Mouse (Mus musculus): ENCODE data around the gene Asic2.
A peak's percentile ranks its signal among the peaks of the same experiment; 100 is the strongest.
"Not testable (repeated sequence)": the region's sequence is repeated elsewhere in the genome, so short reads cannot be mapped to it uniquely, and the experiment has no call there.

Asic2 gene

GRCm38 (mm10) chr11:81280070-81280469 lies 688.2 kb downstream of the Asic2 start:
- DNase-seq = no peak

DNA sequence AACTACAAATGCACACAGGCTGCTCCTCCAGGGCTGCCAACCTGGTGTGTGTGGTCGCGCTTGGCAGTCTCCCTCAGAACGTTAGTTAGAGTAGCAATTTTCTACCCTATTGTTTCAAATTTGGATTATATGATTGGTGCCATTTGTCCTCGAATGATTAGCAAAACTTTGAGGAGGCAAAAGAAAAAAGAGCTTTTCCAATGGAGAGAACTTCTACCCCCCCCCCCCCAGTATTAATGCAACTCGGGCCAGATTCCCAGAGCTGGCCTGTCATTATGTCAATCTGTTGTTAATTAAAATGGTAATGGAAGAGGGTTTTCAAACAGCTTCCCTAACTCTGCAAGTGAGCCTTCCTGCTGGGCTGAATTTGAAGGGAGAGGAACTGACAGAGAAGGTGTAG lies 690.9 kb downstream of the Asic2 start:
- DNase-seq = no peak

- no peak for DNase-seq
Measured at GRCm38 (mm10) chr11:81272677-81273418, 695.4 kb downstream of the Asic2 start.

- no peak for DNase-seq
Measured at GRCm38 (mm10) chr11:81271422-81271821, 696.8 kb downstream of the Asic2 start.

DNA sequence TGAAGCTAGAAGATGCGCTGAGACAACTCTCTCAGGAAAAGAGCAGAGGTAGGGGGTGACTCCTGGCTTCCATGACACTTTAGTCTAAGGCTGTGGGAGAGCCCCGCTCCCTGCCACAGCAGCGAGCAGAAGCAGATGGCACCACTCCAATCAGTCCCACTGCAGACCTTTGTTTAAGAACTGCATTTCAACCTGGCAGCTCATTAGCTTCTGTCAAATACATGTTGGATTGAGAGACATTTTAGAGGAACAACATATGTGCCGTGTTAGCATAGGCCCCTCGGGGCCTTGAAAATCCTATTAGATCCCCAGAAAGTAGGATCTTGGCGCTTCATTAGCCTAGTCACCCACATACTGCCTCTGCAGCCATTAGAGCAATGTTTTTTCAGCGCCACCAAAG lies 697.7 kb downstream of the Asic2 start:
- DNase-seq = no peak

GRCm38 (mm10) chr11:81263757-81264156 lies 704.5 kb downstream of the Asic2 start:
- no peak for DNase-seq

DNA sequence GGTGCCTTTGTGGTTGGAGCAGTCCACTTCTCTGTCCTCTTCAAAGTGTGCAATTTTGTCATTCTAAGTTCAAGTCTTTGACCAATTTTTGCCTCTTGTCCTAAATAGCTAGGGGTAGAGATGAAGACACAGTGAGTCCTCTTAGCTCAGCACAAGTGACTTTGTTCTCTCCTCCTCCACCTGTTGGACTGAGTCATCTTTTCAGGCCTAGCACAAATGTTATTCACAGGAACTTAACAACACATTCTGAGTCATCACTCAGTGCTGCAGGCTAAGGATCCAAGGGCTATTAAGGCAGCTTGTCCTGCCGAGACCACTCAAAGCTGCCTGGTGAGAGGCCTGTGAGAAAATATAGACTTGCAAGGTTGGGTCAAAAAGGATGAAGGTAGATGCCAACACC lies 705.1 kb downstream of the Asic2 start:
- no peak for DNase-seq

GRCm38 (mm10) chr11:81261259-81261658 lies 707.0 kb downstream of the Asic2 start:
- no peak for DNase-seq

DNA sequence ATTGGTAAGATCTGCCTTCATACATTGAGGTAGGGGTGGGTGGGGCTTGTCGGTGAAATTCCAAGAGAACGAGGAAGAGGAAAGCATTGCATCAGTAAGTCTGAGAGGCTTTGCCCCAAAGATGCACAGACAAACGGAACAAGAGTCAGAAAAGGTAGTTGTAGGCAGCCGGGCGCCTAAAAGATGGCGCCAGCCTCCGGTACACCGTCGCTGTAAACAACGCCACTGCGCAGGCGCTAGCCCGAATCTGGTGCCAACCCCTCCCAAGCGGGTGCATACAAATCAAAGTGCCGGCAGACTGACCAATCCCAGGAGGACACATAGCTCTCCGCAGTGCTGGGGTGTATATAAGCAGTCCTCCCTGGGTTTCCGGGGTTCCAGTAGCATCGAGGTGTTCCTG lies 727.1 kb downstream of the Asic2 start:
- not testable (repeated sequence) for DNase-seq

GRCm38 (mm10) chr11:81239966-81240681 lies 728.1 kb downstream of the Asic2 start:
- peak in 1 of 2 experiments; percentile 9 for DNase-seq

GRCm38 (mm10) chr11:81239091-81239490 lies 729.2 kb downstream of the Asic2 start:
- no peak for DNase-seq

DNA sequence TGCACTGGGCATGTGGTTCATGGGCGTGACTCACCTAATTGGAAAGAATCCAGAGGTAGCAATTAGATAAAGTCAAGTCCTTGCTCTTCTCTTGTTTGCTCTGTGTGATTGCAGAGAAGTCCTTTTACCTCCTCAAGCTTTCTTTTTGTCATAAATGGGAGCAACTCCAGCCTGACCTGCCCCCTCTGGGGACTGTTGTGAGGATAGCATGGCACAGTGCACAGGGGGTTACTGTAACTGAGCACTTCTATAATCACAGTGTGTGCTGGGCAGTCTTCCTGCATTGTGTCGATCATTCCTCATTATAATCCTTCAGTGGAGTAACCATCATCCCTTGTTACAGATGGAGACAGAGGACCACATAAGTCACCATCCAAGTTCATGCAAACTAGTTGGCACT lies 732.2 kb downstream of the Asic2 start:
- DNase-seq = no peak

- DNase-seq = no peak
Measured at GRCm38 (mm10) chr11:81223361-81223760, 744.9 kb downstream of the Asic2 start.

GRCm38 (mm10) chr11:81220786-81221185 lies 747.5 kb downstream of the Asic2 start:
- no peak for DNase-seq

DNA sequence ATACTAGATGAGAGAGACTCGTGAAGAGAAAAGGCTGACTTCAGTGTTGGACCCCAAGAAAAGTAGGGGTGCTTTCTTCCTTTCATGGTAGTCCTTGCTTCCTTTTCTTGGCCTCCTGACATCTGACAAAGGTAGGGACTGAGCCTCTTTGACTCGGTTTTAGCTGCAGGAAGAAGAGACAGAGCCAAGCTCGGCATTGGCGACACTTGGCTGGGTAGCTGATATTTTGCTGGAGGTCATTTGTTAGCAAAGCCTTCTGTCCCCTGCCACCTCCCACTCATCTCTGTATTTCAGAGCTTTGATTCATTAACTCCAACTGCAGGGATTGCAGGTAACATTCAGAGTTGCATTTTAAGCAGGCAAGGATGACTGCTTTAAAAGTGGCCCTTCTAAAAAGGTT lies 762.8 kb downstream of the Asic2 start:
- DNase-seq = no peak

GRCm38 (mm10) chr11:81202578-81202977 lies 765.7 kb downstream of the Asic2 start:
- DNase-seq = no peak

GRCm38 (mm10) chr11:81193856-81194255 lies 774.4 kb downstream of the Asic2 start:
- no peak for DNase-seq

- no peak for DNase-seq
Measured at GRCm38 (mm10) chr11:81192155-81192554, 776.1 kb downstream of the Asic2 start.

DNA sequence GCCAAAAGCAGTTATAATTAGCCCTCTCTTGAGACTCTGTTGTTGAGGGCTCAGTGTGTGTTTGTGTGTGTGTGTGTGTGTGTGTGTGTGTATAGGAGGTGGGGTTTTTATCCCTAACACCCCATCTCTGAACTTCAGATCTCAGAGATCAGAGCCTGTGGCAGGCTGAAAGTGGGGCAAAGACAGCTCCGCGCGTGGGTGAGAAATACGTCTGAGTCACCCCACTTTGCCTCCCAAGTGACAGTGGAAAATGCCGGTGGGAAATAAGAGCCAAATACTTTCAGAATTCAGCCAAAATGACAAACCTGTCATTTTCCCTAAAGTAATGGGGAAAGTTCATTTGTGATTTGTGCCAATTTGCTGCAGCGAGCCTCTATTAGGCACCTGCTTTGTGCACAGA lies 779.2 kb downstream of the Asic2 start:
- DNase-seq = no peak

GRCm38 (mm10) chr11:81187851-81188250 lies 780.4 kb downstream of the Asic2 start:
- DNase-seq = no peak

- DNase-seq = no peak
Measured at GRCm38 (mm10) chr11:81184721-81185120, 783.5 kb downstream of the Asic2 start.

DNA sequence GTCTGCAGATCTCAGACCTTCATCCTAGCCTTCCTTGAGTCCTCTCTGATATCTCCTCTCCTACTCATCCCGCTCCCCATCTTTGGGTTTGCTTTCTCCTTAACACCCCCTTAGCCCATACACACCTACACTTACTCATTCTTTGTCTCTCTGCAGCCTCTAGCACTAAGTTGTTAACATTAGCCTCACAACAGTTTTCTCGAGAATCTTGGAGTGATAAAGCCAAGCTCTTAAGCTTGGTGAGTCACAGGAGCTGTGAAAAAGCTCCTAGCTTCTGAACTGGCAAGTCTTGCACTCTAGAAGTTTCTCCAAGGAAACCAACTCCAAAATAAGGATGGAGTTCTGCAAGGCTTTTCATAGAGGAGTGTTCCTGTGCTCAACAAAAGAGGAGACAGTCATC lies 803.4 kb downstream of the Asic2 start:
- DNase-seq = no peak

DNA sequence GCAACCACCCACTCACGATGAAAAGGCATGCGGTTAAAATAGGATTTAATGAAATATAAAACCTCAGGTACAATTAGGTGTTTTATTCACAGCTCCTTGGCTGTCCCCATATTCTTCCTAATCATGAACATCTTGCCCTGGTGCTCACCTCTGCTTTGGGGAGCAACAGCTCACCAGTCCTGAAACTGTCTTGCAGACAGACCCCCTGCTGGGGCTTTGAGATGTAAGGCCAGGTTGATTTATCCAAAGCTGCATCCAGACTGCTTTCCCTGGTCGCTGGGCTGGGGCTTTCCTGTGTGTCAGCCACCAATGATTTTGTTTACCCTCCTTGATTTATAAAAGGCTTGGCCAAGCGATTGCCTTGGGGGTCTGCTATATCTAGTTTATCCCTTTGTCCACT lies 805.2 kb downstream of the Asic2 start:
- no peak for DNase-seq

GRCm38 (mm10) chr11:81153841-81154240 lies 814.4 kb downstream of the Asic2 start:
- no peak for DNase-seq

Measured in spleen, adult 18-20 months (tissue).